Mouse (Mus musculus): Measurements from ENCODE around the gene Trim66.

DNA sequence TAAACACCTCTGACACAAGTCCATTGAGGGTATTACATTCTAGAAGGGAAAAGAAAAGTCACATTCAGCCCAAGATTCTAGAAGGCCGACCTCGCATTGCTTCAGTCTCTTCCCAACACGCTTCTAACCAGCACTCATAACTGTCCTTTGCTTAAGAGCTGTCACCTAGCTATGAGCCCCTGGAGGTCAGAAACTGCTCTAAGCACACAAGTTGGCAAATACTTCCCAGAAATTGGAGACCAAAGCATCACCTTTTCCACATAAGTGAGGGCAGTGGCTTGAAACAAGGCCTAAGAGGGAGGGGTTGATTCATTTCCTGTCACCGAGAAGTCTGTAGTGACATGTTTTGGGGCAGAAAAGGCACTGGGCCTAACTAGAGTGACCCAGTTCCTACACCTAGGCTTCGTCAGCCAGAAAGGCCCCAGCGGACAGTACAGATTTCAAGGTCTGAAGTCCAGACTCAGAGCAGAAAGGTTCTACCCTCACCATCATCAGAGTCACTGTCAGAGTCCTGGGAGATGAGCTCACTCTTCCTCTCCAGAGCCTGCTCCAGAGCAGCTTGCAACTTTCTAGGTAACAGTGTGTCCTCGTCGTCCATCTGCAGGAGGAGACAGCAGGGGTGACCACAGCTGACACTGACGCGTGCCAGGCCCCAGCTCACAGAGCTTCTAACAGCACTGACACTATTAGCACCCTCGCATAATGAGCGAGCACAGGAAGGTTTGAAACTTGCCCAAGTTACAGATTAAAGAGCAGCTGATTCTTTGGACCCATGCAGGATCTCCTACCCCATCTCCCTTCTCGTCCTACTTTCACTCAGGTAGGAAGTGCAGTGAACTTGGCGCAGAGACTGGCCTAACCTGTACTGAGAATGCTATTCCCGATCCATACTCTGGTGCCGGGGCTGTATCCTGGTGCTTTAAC, 18.1 kb upstream of the Trim66 start:
- TF ChIP-seq CTCF (IDR thresholded peaks at IDR 0.05; ENCODE audit: control insufficient read depth, insufficient read depth, insufficient read length) (no peak), MAX (IDR thresholded peaks at IDR 0.05) (no peak), MYOD1 (IDR thresholded peaks at IDR 0.05; ENCODE audit: control insufficient read depth, insufficient read length, low read depth) (no peak), USF1 (IDR thresholded peaks at IDR 0.05; ENCODE audit: low read depth) (no peak)

Measured in C2C12 (cell line).